Mouse (Mus musculus): ENCODE measurements around the gene Magi3. TPM values are rescaled to one million over a fixed set of nuclear protein-coding genes. Genes with fewer than 3 reads are reported as not detected.

Gene Magi3
- polyA plus RNA-seq, 1 experiment from 2014 or later, result 5.1 TPM

GRCm38 (mm10) chr3:103967231-103967630 lies 252.9 kb downstream of the Magi3 start:
- Histone ChIP-seq H3K36me3 (ENCODE audit: control insufficient read depth, insufficient read depth, low read length) (peaks cover 19% of the 10 kb centered on the region), H3K4me1 (ENCODE audit: control insufficient read depth, insufficient read depth, low read length) (peaks cover 7% of the 10 kb centered on the region), H3K27me3 (replicated peaks; ENCODE audit: control insufficient read depth, insufficient read depth, low read length) (no peaks in the 10 kb centered on the region), H3K9me3 (replicated peaks; ENCODE audit: control insufficient read depth, low read length) (no peaks in the 10 kb centered on the region), H3K27ac (ENCODE audit: low read depth, low read length) (peak overlapping the region; percentile 97; the same call in 1 of the 2 replicates), H3K9ac (ENCODE audit: low read length) (peak overlapping the region; percentile 96), H3K4me2 (ENCODE audit: low read length) (peak overlapping the region; percentile 82), H3K4me3 (ENCODE audit: low read depth, low read length) (peak overlapping the region; percentile 91)
- 17% methylated on average over 2 of the region's 2 CpGs for WGBS
- DNase-seq (ENCODE audit: low spot score) (no peak), ATAC-seq (no peak)
